ENCODE assay signal across 32 mouse cellular contexts in genomic region chr5:66908883-66909282, GRCm38 (mm10).
DNase-seq lines count a peak whose midpoint lies in the region; ATAC-seq lines count a peak whose summit lies in the region.
"Had no signal": no experiment of that assay in that cellular context is flagged by ENCODE, and none has a peak within 500 bp of the region (broad histone marks: within the 10 kb centered on the region; RNA-seq: fewer than 3 reads in every experiment).

No protein-coding gene starts in this region.

- H3K4me2 ChIP-seq in lung, embryonic 16.5 days (ENCODE audit: low read depth, low read length), result no peak overlapping the region
- H3K4me2 ChIP-seq: embryonic facial prominence, embryonic 13.5 days; forebrain, embryonic 15.5 days; heart, embryonic 13.5 days; hindbrain, embryonic 14.5 days; liver, embryonic 12.5 days; midbrain, embryonic 11.5 days; neural tube, embryonic 12.5 days had no signal

- no peak for ATAC-seq in lung, embryonic 16.5 days (ENCODE audit: low read depth)
- ATAC-seq: forebrain, embryonic 15.5 days; liver, embryonic 12.5 days; midbrain, embryonic 16.5 days had no signal

- H3K9me3 ChIP-seq in lung, embryonic 16.5 days (ENCODE audit: control insufficient read depth, low read length), result no peaks in the 10 kb centered on the region
- H3K9me3 ChIP-seq: embryonic facial prominence, embryonic 13.5 days; forebrain, embryonic 15.5 days; liver, embryonic 12.5 days; neural tube, embryonic 12.5 days had no signal

- no peak for DNase-seq in lung, adult 18-20 months
- DNase-seq in brain, adult 2 months (ENCODE audit: low read depth, low spot score), result peak; percentile 57
- peak; percentile 28 for DNase-seq in cerebellum, adult 8-10 months
- DNase-seq in cerebellum, postnatal 25 days, result peak; percentile 49 to 67
- no peak for DNase-seq in left cerebral cortex, postnatal 14 days (ENCODE audit: low spot score in 2 of 2)
- no peak for DNase-seq in frontal cortex, postnatal 25 days (ENCODE audit: low spot score in 2 of 2)
- DNase-seq in thymus, postnatal 14 days, result no peak
- DNase-seq: adrenal gland, postnatal 36 days; embryo, embryonic 11 days; gastrocnemius, adult 2 months; gastrocnemius, postnatal 36 days; heart, adult 2 months; heart, postnatal 10 days; kidney, adult 2 months; kidney, postnatal 4 days; lung, adult 2 months; lung, postnatal 36 days; right cerebral cortex, postnatal 4 days; thymus, adult 18-20 months; thymus, postnatal 36 days had no signal

- H3K9ac ChIP-seq in lung, embryonic 16.5 days (ENCODE audit: low read length), result no peak overlapping the region
- H3K9ac ChIP-seq: embryonic facial prominence, embryonic 13.5 days; forebrain, embryonic 15.5 days; heart, embryonic 13.5 days; hindbrain, embryonic 14.5 days; liver, embryonic 12.5 days; neural tube, embryonic 12.5 days had no signal

- 88% methylated on average over 9 of the region's 9 CpGs for WGBS in lung, embryonic 16.5 days

- no peak overlapping the region for H3K4me3 ChIP-seq in lung, embryonic 16.5 days (ENCODE audit: low read length)
- H3K4me3 ChIP-seq: embryonic facial prominence, embryonic 13.5 days; forebrain, embryonic 10.5 days; forebrain, embryonic 15.5 days; gastrocnemius, adult 2 months; heart, adult 2 months; heart, embryonic 13.5 days; liver, embryonic 12.5 days; neural tube, embryonic 12.5 days had no signal

- intact Hi-C loops in left cerebral cortex, postnatal 14 days (cut with DNase I), result no loop called here

- peaks cover 18% of the 10 kb centered on the region for H3K4me1 ChIP-seq in lung, embryonic 16.5 days (replicated peaks; ENCODE audit: control insufficient read depth, insufficient read depth, low read length)
- H3K4me1 ChIP-seq: forebrain, embryonic 10.5 days; liver, embryonic 12.5 days; neural tube, embryonic 12.5 days had no signal

- no peaks in the 10 kb centered on the region for H3K27me3 ChIP-seq in lung, embryonic 16.5 days (ENCODE audit: control insufficient read depth, insufficient read depth, low read depth, low read length)
- H3K27me3 ChIP-seq: embryonic facial prominence, embryonic 13.5 days; forebrain, embryonic 15.5 days; heart, embryonic 13.5 days; liver, embryonic 12.5 days; neural tube, embryonic 12.5 days had no signal

- no peaks in the 10 kb centered on the region for H3K36me3 ChIP-seq in lung, embryonic 16.5 days (ENCODE audit: control insufficient read depth, insufficient read depth, low read length)
- H3K36me3 ChIP-seq: embryonic facial prominence, embryonic 13.5 days; forebrain, embryonic 10.5 days; forebrain, embryonic 15.5 days; heart, embryonic 13.5 days; liver, embryonic 12.5 days; neural tube, embryonic 12.5 days had no signal

- peak overlapping the region; percentile 68 for H3K27ac ChIP-seq in lung, embryonic 16.5 days (ENCODE audit: low read length)
- H3K27ac ChIP-seq: embryonic facial prominence, embryonic 13.5 days; forebrain, embryonic 10.5 days; forebrain, embryonic 15.5 days; gastrocnemius, adult 2 months; heart, adult 2 months; heart, embryonic 13.5 days; hindbrain, embryonic 14.5 days; kidney, postnatal 0 days; liver, embryonic 12.5 days; neural tube, embryonic 12.5 days; stomach, postnatal 0 days had no signal

Comparison
In these comparisons a context has a peak if more than half of its experiments do, and no peak if none do; other contexts are left out.
1. DNase-seq: peak in brain, adult 2 months (single experiment), cerebellum, adult 8-10 months (single experiment) and cerebellum, postnatal 25 days (2 of 2); none in lung, adult 18-20 months (0 of 2), left cerebral cortex, postnatal 14 days (0 of 2), frontal cortex, postnatal 25 days (0 of 2) and thymus, postnatal 14 days (single experiment).